Mouse (Mus musculus) kidney, embryonic 16.5 days (tissue): ENCODE measurements at regions not wholly inside any gene's neighbourhood (a gene's known extent, or its start where the extent isn't known, plus 50 kb on each side); places are given as distances from the start of the nearest gene placed in this dataset.
A peak's percentile ranks its signal among the peaks of the same experiment; 100 is the strongest.

Experiments
- ATAC-seq: fragments of 200-750 bp; cut with Nextera tagmentation; 2 replicates; pipeline ENCODE4 v1.8.0; 2017; ENCODE audit warnings: moderate TSS enrichment; ENCODE audit not compliant: low FRiP score, low TSS enrichment
- H3K27ac ChIP-seq: fragments of 300-500 bp; sonication (generic); 2 replicates; pipeline ENCODE4 v1.5.1; 2014; ENCODE audit warnings: low read length
- H3K27me3 ChIP-seq: fragments of 300-500 bp; sonication (generic); 2 replicates; pipeline ENCODE4 v1.6.1; 2014; ENCODE audit warnings: low read length, control low read depth, mixed read lengths; ENCODE audit not compliant: insufficient read depth
- H3K36me3 ChIP-seq: fragments of 300-500 bp; sonication (generic); 2 replicates; pipeline ENCODE4 v1.6.1; 2014; ENCODE audit warnings: low read length, control low read depth, mixed read lengths; ENCODE audit not compliant: insufficient read depth
- H3K4me1 ChIP-seq: fragments of 300-500 bp; sonication (generic); 2 replicates; pipeline ENCODE4 v1.6.1; 2014; ENCODE audit warnings: low read length, control low read depth, mixed read lengths; ENCODE audit not compliant: insufficient read depth
- H3K4me2 ChIP-seq: fragments of 300-500 bp; sonication (generic); replicated peaks from 2 replicates; pipeline ENCODE4 v1.6.1; 2014; ENCODE audit warnings: low read depth, low read length
- H3K4me3 ChIP-seq: fragments of 300-500 bp; sonication (generic); 2 replicates; pipeline ENCODE4 v1.5.1; 2014; ENCODE audit warnings: mild to moderate bottlenecking, low read length
- H3K9ac ChIP-seq: fragments of 300-500 bp; sonication (generic); replicated peaks from 2 replicates; pipeline ENCODE4 v1.6.1; 2014; ENCODE audit warnings: low read length
- H3K9me3 ChIP-seq: fragments of 300-500 bp; sonication (generic); 2 replicates; pipeline ENCODE4 v1.6.1; 2016; ENCODE audit warnings: low read length, control low read depth
- WGBS: fragments of 180-500 bp; shearing (Covaris S2); extraction: QIAGEN DNeasy Blood & Tissue Kit; methylation state at CpG from one replicate; pipeline ENCODE4 v1.1.7; 2014; 5-methylcytosine and 5-hydroxymethylcytosine counted together

- no peak for ATAC-seq
- Histone ChIP-seq H3K9ac (no peak overlapping the region), H3K9me3 (peaks cover 36% of the 10 kb centered on the region), H3K4me1 (no peaks in the 10 kb centered on the region), H3K27me3 (no peaks in the 10 kb centered on the region), H3K4me2 (no peak overlapping the region), H3K4me3 (no peak overlapping the region), H3K36me3 (no peaks in the 10 kb centered on the region; the same call in 1 of the 2 replicates), H3K27ac (no peak overlapping the region)
- WGBS, result 92% methylated on average over 12 of the region's 12 CpGs
These were observed 111.3 kb upstream of the Vrk1 start for GRCm38 (mm10) chr12:105898580-105899293.

GRCm38 (mm10) chr12:105899294-105899909 is 110.6 kb upstream of the Vrk1 start:
- no peaks in the 10 kb centered on the region for H3K4me1 ChIP-seq
- no peak for ATAC-seq
- no peaks in the 10 kb centered on the region; the same call in 1 of the 2 replicates for H3K36me3 ChIP-seq
- no peak overlapping the region for H3K4me3 ChIP-seq
- H3K9me3 ChIP-seq, result peaks cover 31% of the 10 kb centered on the region
- no peaks in the 10 kb centered on the region for H3K27me3 ChIP-seq
- no peak overlapping the region for H3K4me2 ChIP-seq
- no peak overlapping the region for H3K27ac ChIP-seq
- WGBS, result 74% methylated on average over 9 of the region's 9 CpGs
- H3K9ac ChIP-seq, result no peak overlapping the region

DNA sequence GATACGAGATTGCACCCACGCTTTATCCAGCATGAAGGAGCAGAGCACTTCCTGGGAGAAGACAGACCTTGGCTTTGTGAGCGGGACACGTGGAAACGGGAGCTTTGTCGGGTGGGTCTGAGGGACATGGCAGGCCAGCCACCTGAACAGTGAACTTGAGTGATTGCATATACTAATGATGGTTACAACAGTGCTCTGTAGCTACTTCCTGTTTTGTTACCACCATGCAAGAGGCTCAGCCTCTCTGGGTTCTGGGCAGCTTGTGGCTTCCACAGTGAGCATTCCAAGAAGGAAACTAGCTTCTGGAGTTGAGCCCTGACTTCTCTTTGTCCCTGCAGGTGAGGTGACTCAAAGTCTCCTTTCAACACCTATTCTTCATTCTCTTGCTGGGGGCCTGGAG is 109.5 kb upstream of the Vrk1 start:
- H3K4me1 ChIP-seq, result no peaks in the 10 kb centered on the region
- H3K27ac ChIP-seq, result no peak overlapping the region
- H3K9ac ChIP-seq, result no peak overlapping the region
- no peaks in the 10 kb centered on the region; the same call in 1 of the 2 replicates for H3K36me3 ChIP-seq
- no peak for ATAC-seq
- no peaks in the 10 kb centered on the region for H3K27me3 ChIP-seq
- H3K9me3 ChIP-seq, result peaks cover 20% of the 10 kb centered on the region
- no peak overlapping the region for H3K4me3 ChIP-seq
- WGBS, result 92% methylated on average over 6 of the region's 6 CpGs
- no peak overlapping the region for H3K4me2 ChIP-seq

GRCm38 (mm10) chr12:105903072-105903471 is 107.0 kb upstream of the Vrk1 start:
- Histone ChIP-seq H3K27ac (no peak overlapping the region), H3K4me2 (no peak overlapping the region), H3K4me3 (no peak overlapping the region), H3K27me3 (no peaks in the 10 kb centered on the region), H3K9me3 (no peaks in the 10 kb centered on the region), H3K36me3 (no peaks in the 10 kb centered on the region), H3K9ac (no peak overlapping the region), H3K4me1 (no peaks in the 10 kb centered on the region)
- ATAC-seq, result no peak
- WGBS, result 53% methylated on average over 8 of the region's 8 CpGs

- 26% methylated on average over 7 of the region's 7 CpGs for WGBS
These were observed 103.4 kb upstream of the Vrk1 start for GRCm38 (mm10) chr12:105906584-105906983.

GRCm38 (mm10) chr12:105907851-105908620 is 102.0 kb upstream of the Vrk1 start:
- Histone ChIP-seq H3K27me3 (no peaks in the 10 kb centered on the region), H3K4me2 (no peak overlapping the region), H3K27ac (no peak overlapping the region), H3K9me3 (no peaks in the 10 kb centered on the region), H3K9ac (no peak overlapping the region), H3K36me3 (no peaks in the 10 kb centered on the region), H3K4me1 (no peaks in the 10 kb centered on the region), H3K4me3 (no peak overlapping the region)
- no peak for ATAC-seq
- 40% methylated on average over 13 of the region's 13 CpGs for WGBS

More at GRCm38 (mm10) chr12:105906584-105906983, 103.4 kb upstream of the Vrk1 start:
- no peaks in the 10 kb centered on the region for H3K36me3 ChIP-seq
- no peak overlapping the region for H3K9ac ChIP-seq
- no peak for ATAC-seq
- no peak overlapping the region for H3K4me3 ChIP-seq
- H3K27ac ChIP-seq, result no peak overlapping the region
- H3K4me1 ChIP-seq, result no peaks in the 10 kb centered on the region
- no peak overlapping the region for H3K4me2 ChIP-seq
- no peaks in the 10 kb centered on the region for H3K9me3 ChIP-seq
- no peaks in the 10 kb centered on the region for H3K27me3 ChIP-seq

- 59% methylated on average over 9 of the region's 9 CpGs for WGBS
These were observed 98.5 kb upstream of the Vrk1 start for GRCm38 (mm10) chr12:105911556-105911955.

DNA sequence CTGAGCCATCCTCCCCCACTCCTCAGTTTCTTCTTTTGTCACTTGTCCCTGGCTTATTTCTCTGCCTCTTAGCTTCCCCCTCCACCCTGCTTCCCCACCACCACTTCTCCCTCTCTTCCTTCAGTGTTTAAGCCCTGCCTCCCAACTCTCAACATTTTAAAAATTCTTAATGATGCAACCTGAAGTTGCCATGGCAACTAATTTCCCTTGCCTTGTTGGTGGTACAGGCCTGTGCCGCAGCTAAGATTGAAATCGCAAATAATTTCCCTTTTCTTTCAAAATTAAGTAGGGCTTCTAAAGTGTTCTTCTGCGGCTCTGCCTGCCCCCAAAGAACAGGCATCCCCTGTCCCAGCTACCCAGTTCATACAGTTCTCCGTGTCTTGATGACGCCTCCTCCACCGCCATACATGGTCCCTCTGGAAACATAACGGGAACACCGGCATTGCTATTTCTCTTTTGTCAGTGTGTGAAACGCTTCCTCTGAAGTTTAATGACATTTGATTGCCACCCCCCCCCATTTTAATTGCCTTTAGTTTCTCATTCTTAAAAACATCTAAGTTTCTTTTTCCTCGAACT is 92.6 kb upstream of the Vrk1 start:
- H3K27ac ChIP-seq, result no peak overlapping the region
- WGBS, result 76% methylated on average over 10 of the region's 10 CpGs
- H3K9me3 ChIP-seq, result no peaks in the 10 kb centered on the region
- no peak for ATAC-seq
- H3K27me3 ChIP-seq, result no peaks in the 10 kb centered on the region
- H3K4me3 ChIP-seq, result no peak overlapping the region
- no peaks in the 10 kb centered on the region for H3K4me1 ChIP-seq
- no peak overlapping the region for H3K4me2 ChIP-seq
- no peaks in the 10 kb centered on the region for H3K36me3 ChIP-seq
- no peak overlapping the region for H3K9ac ChIP-seq

More at GRCm38 (mm10) chr12:105911556-105911955, 98.5 kb upstream of the Vrk1 start:
- H3K9ac ChIP-seq, result no peak overlapping the region
- H3K9me3 ChIP-seq, result no peaks in the 10 kb centered on the region
- H3K4me2 ChIP-seq, result no peak overlapping the region
- ATAC-seq, result no peak
- no peak overlapping the region for H3K4me3 ChIP-seq
- no peaks in the 10 kb centered on the region for H3K27me3 ChIP-seq
- no peaks in the 10 kb centered on the region for H3K4me1 ChIP-seq
- no peak overlapping the region for H3K27ac ChIP-seq
- no peaks in the 10 kb centered on the region for H3K36me3 ChIP-seq

GRCm38 (mm10) chr12:105918775-105919174 is 91.3 kb upstream of the Vrk1 start:
- H3K27me3 ChIP-seq, result no peaks in the 10 kb centered on the region
- H3K27ac ChIP-seq, result no peak overlapping the region
- ATAC-seq, result peak; percentile 79; the same call in 1 of the 2 replicates
- 62% methylated on average over 12 of the region's 12 CpGs for WGBS
- no peak overlapping the region for H3K9ac ChIP-seq
- H3K36me3 ChIP-seq, result no peaks in the 10 kb centered on the region
- H3K4me2 ChIP-seq, result no peak overlapping the region
- H3K9me3 ChIP-seq, result no peaks in the 10 kb centered on the region
- H3K4me1 ChIP-seq, result no peaks in the 10 kb centered on the region
- no peak overlapping the region for H3K4me3 ChIP-seq
